Mouse (Mus musculus) lung, postnatal 0 days (tissue): ENCODE results near the gene Mn1.

ENCODE experiments used
- CTCF ChIP-seq: IDR thresholded peaks from 2 replicates; pipeline ENCODE4 v1.5.1; 2016; ENCODE audit warnings: antibody characterized with exemption, mild to moderate bottlenecking
- EP300 ChIP-seq: IDR thresholded peaks from 2 replicates; pipeline ENCODE4 v1.6.1; 2016; ENCODE audit warnings: antibody characterized with exemption, mild to moderate bottlenecking, control low read depth

GRCm38 (mm10) chr5:111367937-111368517 lies 49.1 kb upstream of the Mn1 start:
- TF ChIP-seq CTCF (no peak), EP300 (no peak)
